Mouse (Mus musculus) kidney, adult 2 months (tissue): ENCODE data around the gene Tbx4. TPM values are rescaled to one million over a fixed set of nuclear protein-coding genes. Genes with fewer than 3 reads are reported as not detected.

Experiments used
- DNase-seq: peaks from one replicate; pipeline ENCODE4 v3.0.0; 2021
- H3K27ac ChIP-seq: fragments of 200-500 bp; 2 replicates; pipeline ENCODE4 v1.5.1; 2012; ENCODE audit warnings: low read depth, low read length, control low read depth, inconsistent platforms; ENCODE audit not compliant: insufficient read depth
- H3K27me3 ChIP-seq: fragments of 200-500 bp; replicated peaks from 2 replicates; pipeline ENCODE4 v1.6.1; 2012; ENCODE audit warnings: mild to moderate bottlenecking, moderate library complexity, low read length, inconsistent platforms; ENCODE audit not compliant: control insufficient read depth, insufficient read depth
- H3K36me3 ChIP-seq: fragments of 200-500 bp; 2 replicates; pipeline ENCODE4 v1.6.1; 2012; ENCODE audit warnings: mild to moderate bottlenecking, moderate library complexity, low read length, inconsistent platforms; ENCODE audit not compliant: control insufficient read depth, insufficient read depth
- H3K4me1 ChIP-seq: fragments of 200-500 bp; 2 replicates; pipeline ENCODE4 v1.6.1; 2011; ENCODE audit warnings: low read length; ENCODE audit not compliant: control insufficient read depth, insufficient read depth
- H3K4me3 ChIP-seq: fragments of 200-500 bp; 2 replicates; pipeline ENCODE4 v1.5.1; 2011; ENCODE audit warnings: mild to moderate bottlenecking, low read depth, low read length, control low read depth; ENCODE audit not compliant: insufficient read depth
- CTCF ChIP-seq: fragments of 200-500 bp; conservative IDR thresholded peaks from 2 replicates; pipeline ENCODE4 v1.5.1; 2011; ENCODE audit warnings: low read depth, mild to moderate bottlenecking, control low read depth, low read length, moderate library complexity, mixed read lengths; ENCODE audit not compliant: insufficient read depth, insufficient read length
- POLR2A ChIP-seq: fragments of 200-500 bp; IDR thresholded peaks from one replicate; pipeline ENCODE4 v1.6.1; 2011; ENCODE audit warnings: low read depth, low read length, control low read depth
- WGBS: fragments of 180-500 bp; shearing (Covaris S2); methylation state at CpG from one replicate; pipeline ENCODE4 v1.1.7; 2018; 5-methylcytosine and 5-hydroxymethylcytosine counted together
- polyA plus RNA-seq: library from polyadenylated mRNA; depleted of rRNA; stranded (reverse); fragments of >200 nt; gene quantifications from 2 replicates; pipeline ENCODE4 v1.2.3, GENCODE M21; 2012; rRNA removed

The Tbx4 gene
- polyA plus RNA-seq, 1 experiment: 0.08 TPM

GRCm38 (mm10) chr11:85956950-85957778, 70.9 kb downstream of the Tbx4 start:
- no peaks in the 10 kb centered on the region for H3K4me1 ChIP-seq
- DNase-seq: no peak
- TF ChIP-seq CTCF (no peak), POLR2A (no peak)
- H3K4me3 ChIP-seq: no peak overlapping the region
- WGBS: 82% methylated on average over 6 of the region's 6 CpGs
- H3K36me3 ChIP-seq: no peaks in the 10 kb centered on the region
- no peaks in the 10 kb centered on the region for H3K27me3 ChIP-seq
- H3K27ac ChIP-seq: no peak overlapping the region

GRCm38 (mm10) chr11:85959837-85960236, 73.6 kb downstream of the Tbx4 start:
- Histone ChIP-seq H3K4me3 (no peak overlapping the region), H3K27ac (no peak overlapping the region), H3K36me3 (no peaks in the 10 kb centered on the region), H3K27me3 (no peaks in the 10 kb centered on the region), H3K4me1 (no peaks in the 10 kb centered on the region)
- WGBS: 96% methylated on average over 5 of the region's 5 CpGs
- no peak for TF ChIP-seq CTCF
- no peak for TF ChIP-seq POLR2A
- DNase-seq: no peak

- no peak overlapping the region for H3K27ac ChIP-seq
- DNase-seq: no peak
Observed at GRCm38 (mm10) chr11:85960273-85960672, 74.1 kb downstream of the Tbx4 start.

GRCm38 (mm10) chr11:85961498-85961897, 75.3 kb downstream of the Tbx4 start:
- H3K36me3 ChIP-seq: no peaks in the 10 kb centered on the region
- TF ChIP-seq CTCF: no peak
- no peak for TF ChIP-seq POLR2A
- no peaks in the 10 kb centered on the region for H3K4me1 ChIP-seq
- H3K27ac ChIP-seq: no peak overlapping the region
- no peak for DNase-seq
- no peak overlapping the region for H3K4me3 ChIP-seq
- WGBS: 47% methylated on average over 9 of the region's 9 CpGs
- H3K27me3 ChIP-seq: no peaks in the 10 kb centered on the region

More at GRCm38 (mm10) chr11:85960273-85960672, 74.1 kb downstream of the Tbx4 start:
- H3K4me3 ChIP-seq: no peak overlapping the region
- H3K4me1 ChIP-seq: no peaks in the 10 kb centered on the region
- H3K36me3 ChIP-seq: no peaks in the 10 kb centered on the region
- WGBS: 87% methylated on average over 6 of the region's 6 CpGs
- TF ChIP-seq CTCF (no peak), POLR2A (no peak)
- no peaks in the 10 kb centered on the region for H3K27me3 ChIP-seq

Other genes starting within 250 kb of the Tbx4 start
- gene Tbx2, start 53.9 kb upstream of the Tbx4 start, polyA plus RNA-seq: 58.5 and 66.9 TPM in 2 replicates
- not detected in 2 replicates for gene Gm11444, start 36.1 kb upstream of the Tbx4 start, polyA plus RNA-seq